Mouse (Mus musculus) gastrocnemius, postnatal 14 days (tissue): ENCODE measurements at regions not wholly inside any gene's neighbourhood (a gene's known extent, or its start where the extent isn't known, plus 50 kb on each side); places are given as distances from the start of the nearest gene placed in this dataset.

Experiments used
- DNase-seq: peaks from one replicate; pipeline ENCODE4 v3.0.0; 2021; ENCODE audit warnings: mixed read lengths
- intact Hi-C: fragments of 180-260 bp; cut with DNase I; formaldehyde crosslinking; loops from one replicate; pipeline ENCODE4 v1.15.1; 2025; ENCODE audit warnings: low total_unique reads

DNA sequence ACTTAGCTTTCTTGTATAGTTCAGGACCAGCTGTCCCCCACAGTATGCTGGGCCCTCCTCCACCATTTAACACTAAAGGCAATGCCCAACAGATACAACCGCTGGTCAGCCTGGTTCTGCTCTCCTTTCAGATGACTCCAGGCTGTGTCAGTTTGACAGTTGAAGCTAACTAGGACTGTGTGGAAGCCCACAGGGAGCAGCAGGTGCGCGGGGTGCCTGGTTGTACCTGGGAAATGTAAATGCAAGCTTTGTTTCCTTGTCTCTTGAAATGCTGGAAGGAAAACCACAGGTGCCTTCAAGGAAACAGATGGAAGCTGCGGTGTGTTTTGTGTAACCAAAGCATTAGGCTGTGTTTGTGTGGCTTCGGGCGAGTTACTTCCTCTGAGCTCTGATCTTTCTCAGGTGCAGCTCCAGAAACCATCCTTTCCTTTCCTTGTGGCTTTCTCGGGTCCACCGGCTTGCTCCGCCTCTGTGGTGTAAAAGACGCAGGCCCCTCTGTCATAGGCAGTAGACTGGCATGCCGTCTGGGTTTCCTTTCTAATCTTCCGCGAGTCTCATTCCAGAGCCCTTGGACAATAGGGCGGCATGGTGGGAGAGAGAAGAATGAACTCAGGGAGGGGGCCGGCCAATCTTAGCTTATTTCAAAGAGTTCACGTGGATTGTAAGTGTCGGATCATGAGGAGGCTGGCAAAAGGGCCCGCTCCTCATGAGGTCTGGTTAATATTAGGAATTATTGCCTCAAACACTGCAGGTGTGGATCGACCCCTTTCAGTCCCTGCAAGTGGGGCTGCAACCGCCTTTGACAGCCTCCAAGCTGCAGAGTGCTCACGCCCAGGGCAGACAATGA, 605.5 kb upstream of the Id2 start:
- no peak for DNase-seq
- intact Hi-C loops: no loop called here

GRCm38 (mm10) chr12:25687063-25687462, 590.1 kb upstream of the Id2 start:
- intact Hi-C loops: no loop called here
- no peak for DNase-seq

GRCm38 (mm10) chr12:25676631-25677030, 579.7 kb upstream of the Id2 start:
- intact Hi-C loops: no loop called here
- no peak for DNase-seq

GRCm38 (mm10) chr12:25668336-25668735, 571.4 kb upstream of the Id2 start:
- DNase-seq: no peak
- intact Hi-C loops: no loop called here

- intact Hi-C loops: no loop called here
- DNase-seq: no peak
These were observed 557.5 kb upstream of the Id2 start for GRCm38 (mm10) chr12:25654456-25654855.

GRCm38 (mm10) chr12:25650237-25650636, 553.3 kb upstream of the Id2 start:
- intact Hi-C loops: no loop called here
- no peak for DNase-seq

DNA sequence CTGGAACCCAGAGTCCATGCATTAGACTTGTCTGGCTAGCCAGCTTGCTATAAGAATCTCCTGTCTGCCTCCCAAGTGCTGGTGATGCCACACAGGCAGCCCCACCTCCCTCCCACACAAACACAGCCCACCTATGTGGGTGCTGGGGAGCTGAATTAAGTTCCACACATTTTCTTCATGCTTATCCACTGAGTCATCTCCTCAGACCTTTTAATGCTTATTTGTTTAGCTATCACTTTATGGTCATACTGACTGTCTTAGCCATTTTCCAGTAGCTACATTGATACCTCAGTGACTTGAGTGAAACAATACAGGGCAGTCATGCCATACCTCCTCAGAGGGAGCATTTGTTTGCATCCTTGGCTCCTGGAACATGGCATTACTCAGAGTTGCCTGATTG, 531.1 kb upstream of the Id2 start:
- intact Hi-C loops: no loop called here
- DNase-seq: no peak

GRCm38 (mm10) chr12:25625858-25626257, 528.9 kb upstream of the Id2 start:
- intact Hi-C loops: no loop called here
- DNase-seq: no peak

DNA sequence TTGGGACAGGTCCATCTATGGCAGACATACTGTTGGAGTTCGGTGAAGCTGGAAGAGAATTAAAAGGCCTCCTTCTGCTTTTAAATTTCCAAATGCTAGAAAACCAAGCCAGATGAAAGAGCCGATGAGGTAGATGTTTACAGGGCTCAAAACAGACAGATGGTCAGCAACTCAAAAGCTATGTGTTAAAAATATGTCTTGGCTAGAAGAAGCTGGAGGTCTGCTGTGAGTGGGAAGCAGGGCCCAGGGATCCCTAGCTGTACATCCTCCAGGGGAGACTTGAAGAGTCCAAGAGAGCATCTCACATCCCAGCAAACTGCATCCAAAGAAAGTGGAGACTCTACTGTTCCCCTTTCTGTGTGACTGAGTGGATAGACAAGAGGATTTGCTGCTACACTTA, 526.5 kb upstream of the Id2 start:
- intact Hi-C loops: no loop called here
- DNase-seq: no peak

DNA sequence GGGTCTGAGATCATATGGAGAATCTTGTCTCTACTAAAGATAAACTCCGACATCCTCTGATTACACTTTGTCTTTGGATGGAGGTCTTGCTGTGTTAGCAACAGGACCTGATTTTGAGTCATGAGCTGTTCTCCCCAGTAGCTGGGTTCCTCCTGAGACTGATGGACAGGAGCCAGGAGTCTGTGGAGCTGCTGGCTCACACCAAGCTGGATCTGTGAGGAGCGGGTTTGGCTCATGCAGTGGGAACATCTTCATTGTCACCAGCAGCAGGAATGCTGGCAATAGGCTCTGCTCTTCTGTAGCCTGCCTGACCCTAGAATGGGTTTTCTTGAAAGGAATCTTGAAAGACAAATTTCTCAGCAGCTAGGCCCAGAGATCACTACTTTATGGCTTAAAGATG, 524.2 kb upstream of the Id2 start:
- intact Hi-C loops: no loop called here
- DNase-seq: no peak

- no peak for DNase-seq
- intact Hi-C loops: no loop called here
These were observed 520.6 kb upstream of the Id2 start for GRCm38 (mm10) chr12:25617521-25617920.

DNA sequence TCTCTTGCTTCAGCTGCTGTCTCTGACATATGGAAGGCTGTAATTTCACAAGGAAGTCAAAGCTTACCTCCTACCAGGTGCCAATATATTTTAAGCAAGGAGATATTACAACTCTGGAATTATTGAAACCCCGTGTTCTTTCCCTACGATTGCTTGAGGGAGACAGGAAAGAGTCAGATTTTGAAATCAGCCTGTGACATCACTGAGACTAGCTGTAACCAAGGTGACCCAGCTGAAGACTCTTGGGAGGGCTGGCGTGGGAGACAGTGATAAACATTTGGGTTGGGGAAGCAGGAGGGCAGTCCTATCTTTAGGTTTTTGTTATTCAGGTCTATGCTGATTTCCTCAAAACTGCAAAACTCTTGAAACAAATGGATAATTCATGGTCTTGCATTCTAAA, 518.4 kb upstream of the Id2 start:
- intact Hi-C loops: no loop called here
- no peak for DNase-seq

DNA sequence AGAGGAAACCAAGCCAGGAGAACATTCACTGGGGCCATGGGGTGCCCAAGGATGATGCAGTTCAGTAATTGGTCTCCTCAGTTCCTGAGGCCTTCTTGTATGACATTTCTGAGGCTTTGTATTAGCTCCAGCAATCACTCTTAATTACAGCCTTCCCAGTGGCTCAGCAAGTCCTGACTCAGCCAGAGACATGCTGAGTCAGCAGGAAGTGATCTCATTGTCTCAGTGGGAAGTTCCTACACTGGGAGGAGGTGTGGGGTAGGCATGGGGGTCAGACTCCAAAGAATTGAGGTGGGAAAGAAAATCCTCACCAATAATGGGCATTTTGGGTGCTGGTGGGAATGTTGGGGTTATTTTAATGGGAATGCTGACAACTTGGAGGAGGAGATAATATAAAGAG, 516.5 kb upstream of the Id2 start:
- no peak for DNase-seq
- intact Hi-C loops: no loop called here

DNA sequence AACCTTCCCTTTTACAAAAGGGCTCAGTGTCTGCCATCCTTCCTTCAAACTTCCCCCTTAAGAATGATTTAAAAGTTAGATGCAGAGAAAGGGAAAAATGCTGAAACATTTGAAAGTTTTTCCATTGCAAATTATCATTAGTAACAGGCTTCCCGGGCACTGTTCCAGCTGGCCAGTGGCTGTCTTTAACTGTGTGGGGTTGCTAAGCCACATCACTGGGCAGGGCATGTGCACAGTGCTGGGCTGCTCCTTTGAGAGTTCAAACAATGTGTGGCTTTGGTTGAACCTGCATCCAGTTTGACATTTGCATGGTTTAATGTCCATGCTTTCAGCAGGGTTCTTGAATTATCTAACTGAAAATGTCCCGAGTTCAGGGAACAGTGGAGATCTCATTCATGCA, 512.1 kb upstream of the Id2 start:
- intact Hi-C loops: no loop called here
- DNase-seq: peak; percentile 70

GRCm38 (mm10) chr12:25605396-25605795, 508.5 kb upstream of the Id2 start:
- intact Hi-C loops: no loop called here
- no peak for DNase-seq

DNA sequence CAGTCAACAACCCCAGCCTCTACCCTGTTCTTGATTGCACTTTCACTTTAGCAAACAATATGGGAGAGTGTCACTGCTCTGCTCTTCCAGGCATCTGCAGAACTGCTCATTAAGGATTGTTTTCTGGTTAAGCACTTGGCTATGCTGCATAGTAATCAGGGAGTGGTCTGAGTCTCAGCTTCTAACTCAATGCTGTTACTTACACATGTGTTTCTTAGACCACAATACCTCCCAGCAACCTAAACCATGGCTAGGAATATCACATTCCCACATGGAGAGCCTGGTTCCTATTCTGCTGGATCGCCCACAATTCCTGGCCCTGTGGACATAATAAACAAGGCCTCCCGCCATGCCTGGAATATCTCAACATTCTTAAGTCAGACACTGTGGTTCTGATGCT, 493.3 kb upstream of the Id2 start:
- no peak for DNase-seq
- intact Hi-C loops: no loop called here

GRCm38 (mm10) chr12:25585746-25586145, 488.8 kb upstream of the Id2 start:
- intact Hi-C loops: no loop called here
- no peak for DNase-seq

DNA sequence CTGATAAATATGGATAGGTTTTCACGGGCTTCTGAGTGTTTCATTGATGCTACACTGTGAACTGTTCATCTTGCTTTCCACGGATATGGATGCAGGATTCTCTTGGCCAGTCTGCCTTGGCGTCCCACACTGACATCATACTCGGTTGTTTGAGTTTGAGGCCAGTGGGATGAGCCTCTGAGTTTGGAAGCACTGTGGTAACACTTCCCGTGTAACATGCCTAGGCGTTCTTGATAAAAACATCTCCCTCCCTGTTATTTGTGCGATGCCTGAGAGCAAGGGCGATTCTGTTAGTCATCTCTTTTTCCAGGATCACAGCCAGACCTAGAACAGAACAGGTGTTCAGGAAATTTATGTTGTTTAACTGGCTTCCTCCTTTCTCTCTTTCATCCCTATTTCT, 482.5 kb upstream of the Id2 start:
- DNase-seq: no peak
- intact Hi-C loops: no loop called here

DNA sequence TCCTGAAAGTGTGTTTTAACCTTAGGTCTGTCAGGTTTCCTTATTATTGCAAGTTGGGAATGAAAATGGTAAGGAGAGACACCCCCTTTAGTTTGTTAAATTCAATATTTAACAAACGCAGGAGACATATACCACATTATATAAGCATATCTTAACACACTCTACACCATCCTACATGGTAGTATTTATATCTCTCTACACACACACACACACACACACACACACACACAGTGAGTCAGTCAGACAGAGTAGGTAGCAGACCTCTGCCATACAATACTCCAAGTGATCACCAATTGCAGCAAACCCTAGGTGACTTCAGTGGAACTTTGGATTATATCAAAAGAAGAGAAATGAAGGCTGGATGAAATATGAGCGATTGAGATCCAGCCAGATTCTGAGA, 468.2 kb upstream of the Id2 start:
- DNase-seq: no peak
- intact Hi-C loops: no loop called here

- DNase-seq: no peak
- intact Hi-C loops: no loop called here
These were observed 462.7 kb upstream of the Id2 start for GRCm38 (mm10) chr12:25559601-25560000.

DNA sequence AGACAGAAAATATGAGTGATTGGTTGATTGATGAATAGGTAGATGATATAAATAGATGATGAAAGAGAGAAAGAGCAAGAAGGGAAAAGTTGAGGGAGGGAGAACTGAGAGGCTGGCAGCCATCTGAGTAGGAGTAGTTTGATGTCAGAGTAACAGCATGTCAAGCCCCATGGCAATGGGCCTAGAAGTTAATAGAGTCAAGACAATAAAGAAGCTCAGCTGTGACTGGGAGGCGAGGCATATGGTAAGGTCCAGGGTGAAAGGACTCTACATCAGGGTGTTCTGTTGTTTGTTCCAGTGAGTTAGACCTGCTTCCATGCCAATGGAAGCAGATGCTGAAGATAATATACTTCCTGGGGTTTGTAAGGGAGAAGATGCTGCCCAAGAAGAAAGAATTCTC, 456.7 kb upstream of the Id2 start:
- DNase-seq: no peak
- intact Hi-C loops: no loop called here

- no peak for DNase-seq
- intact Hi-C loops: no loop called here
These were observed 452.8 kb upstream of the Id2 start for GRCm38 (mm10) chr12:25549735-25550134.
